Mouse (Mus musculus) left cerebral cortex, postnatal 14 days (tissue): Measurements from ENCODE around the gene Slc6a6. TPM values are rescaled to one million over a fixed set of nuclear protein-coding genes. Genes with fewer than 3 reads are reported as not detected.

Experiments used
- DNase-seq, 2 experiments: peaks; one replicate each; pipeline ENCODE4 v3.0.0; 2021 to 2022; ENCODE audit warnings: low spot score in 2 of 2, mixed read lengths in 1 of 2
- intact Hi-C: fragments of 180-260 bp; cut with DNase I; formaldehyde crosslinking; loops from one replicate; pipeline ENCODE4 v1.15.1; 2025
- total RNA-seq, 2 experiments: library from RNA; stranded (reverse); gene quantifications; 2 replicates each; pipeline ENCODE4 v1.2.3; 2021

Slc6a6 gene
- total RNA-seq, 2 experiments from 2014 or later: 159 to 165 TPM

GRCm38 (mm10) chr6:91691576-91691975 lies 7.7 kb downstream of the Slc6a6 start:
- intact Hi-C loops: no loop called here

GRCm38 (mm10) chr6:91693301-91693886 lies 9.5 kb downstream of the Slc6a6 start:
- no peak for DNase-seq
- intact Hi-C loops: no loop called here

More at GRCm38 (mm10) chr6:91691576-91691975, 7.7 kb downstream of the Slc6a6 start:
- no peak for DNase-seq

DNA sequence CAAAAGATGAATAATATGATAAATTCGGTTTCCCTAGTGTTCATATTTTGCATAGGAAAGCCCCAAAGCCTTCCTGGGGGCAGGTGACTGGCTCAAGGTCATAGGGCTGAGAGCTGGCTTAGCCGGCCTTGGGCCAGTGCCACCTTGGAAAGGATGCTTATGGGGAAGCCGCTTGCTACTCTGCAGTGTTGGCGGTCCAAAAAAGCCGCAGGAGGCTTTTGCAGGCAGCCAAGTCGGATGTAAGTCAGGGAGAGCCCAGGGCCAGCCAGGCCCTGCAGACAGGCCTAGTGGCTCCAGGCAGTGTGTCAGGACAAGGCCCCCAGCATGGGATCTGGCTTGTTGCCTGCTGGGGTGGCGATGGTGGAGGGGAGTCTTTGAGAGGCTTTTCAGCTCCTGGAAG lies 10.8 kb downstream of the Slc6a6 start:
- intact Hi-C loops: no loop called here
- peak in 1 of 2 experiments; percentile 35 for DNase-seq

GRCm38 (mm10) chr6:91698831-91699230 lies 15.0 kb downstream of the Slc6a6 start:
- intact Hi-C loops: no loop called here

DNA sequence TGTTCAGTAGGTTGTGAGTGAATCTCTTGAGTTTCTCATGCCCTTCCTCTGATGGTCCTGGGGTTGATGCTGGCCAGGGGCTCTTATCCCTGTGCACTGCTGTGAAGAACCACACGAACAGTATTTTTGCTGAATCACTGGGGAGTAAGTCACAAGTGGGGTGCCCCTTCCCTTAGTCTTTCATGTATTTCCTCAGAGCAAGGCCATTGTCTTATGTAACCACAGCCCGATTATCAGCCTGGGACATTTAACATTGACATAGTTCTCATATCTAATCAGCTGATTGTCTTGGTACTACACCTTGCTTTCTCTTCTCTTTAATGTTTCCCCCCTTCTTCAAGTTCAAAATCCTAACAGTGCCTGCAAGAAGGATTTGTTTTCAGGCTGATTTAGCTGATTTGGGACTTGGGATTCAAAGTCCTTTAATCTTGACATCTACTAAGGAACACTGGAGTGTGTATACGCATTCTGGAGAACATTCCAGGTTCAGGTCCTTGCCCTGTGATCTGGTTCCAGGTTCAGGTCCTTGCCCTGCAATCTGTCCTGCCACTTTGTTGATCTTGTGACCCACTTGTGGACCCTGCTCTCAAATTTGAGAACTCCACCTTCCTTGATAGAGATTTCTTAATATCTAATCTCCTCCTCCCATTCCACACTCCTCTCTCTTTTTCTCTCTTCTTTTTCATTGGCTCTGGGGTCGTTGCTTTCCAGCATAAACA lies 15.8 kb downstream of the Slc6a6 start:
- intact Hi-C loops: no loop called here
- no peak for DNase-seq

More at GRCm38 (mm10) chr6:91698831-91699230, 15.0 kb downstream of the Slc6a6 start:
- DNase-seq: no peak

DNA sequence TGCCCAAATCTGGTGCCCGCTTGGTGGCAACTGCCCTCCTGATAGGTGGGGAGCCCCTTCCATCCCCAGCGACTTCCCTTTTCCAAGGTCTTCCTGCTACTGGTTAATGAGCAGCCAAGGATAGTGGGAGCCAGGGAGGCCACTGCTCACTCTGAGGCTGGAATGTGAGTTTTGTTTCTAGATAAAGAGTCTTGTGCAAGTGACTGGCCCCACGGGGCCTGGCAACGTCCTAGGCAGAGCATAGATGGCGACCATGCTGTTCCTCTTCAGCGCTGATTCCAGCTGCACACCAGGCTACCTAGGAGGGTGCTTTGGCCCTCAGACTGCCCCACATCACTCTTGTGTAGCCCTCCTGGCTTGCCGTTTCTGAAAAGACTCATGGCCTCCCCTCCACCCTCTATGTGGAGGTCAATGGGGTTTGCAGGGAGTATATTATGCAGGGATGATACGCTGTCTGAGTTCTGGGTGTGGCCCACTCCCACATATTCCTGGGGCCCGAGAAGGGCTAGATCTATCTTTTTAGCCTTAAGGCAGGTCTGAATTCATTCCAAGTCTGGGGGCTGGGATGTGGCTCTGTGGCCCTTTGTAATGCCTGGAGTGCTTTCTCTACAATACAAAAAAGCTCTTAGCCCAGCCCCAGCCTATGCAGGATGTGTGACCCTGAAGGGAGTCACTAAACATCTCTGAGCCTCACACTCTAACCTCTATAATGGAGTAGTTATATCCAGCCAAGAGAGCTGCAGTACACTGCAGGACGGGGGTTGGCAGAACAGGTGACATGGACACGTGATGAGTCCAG lies 17.2 kb downstream of the Slc6a6 start:
- intact Hi-C loops: no loop called here
- no peak for DNase-seq

- intact Hi-C loops: no loop called here
- no peak for DNase-seq
Observed at GRCm38 (mm10) chr6:91703459-91703858, 19.6 kb downstream of the Slc6a6 start.

DNA sequence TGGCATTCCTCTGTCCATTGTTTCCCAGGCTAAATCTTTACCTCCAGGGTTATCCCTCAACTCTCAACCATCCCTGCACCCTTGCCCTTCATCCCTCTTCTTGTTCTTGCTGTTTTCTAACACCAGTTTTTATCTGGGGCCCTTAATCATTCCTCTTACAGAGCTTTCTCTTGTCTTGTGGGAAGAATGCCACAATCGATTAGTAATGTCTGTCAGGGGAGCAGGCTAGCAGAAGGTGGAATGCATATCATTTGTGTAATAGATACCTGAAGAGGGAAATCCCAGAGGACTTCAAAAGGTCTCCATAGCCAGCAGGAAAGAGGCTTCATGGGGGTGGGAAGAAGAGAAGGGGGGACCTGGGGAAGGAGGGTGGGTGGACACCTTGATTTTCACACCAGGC lies 20.6 kb downstream of the Slc6a6 start:
- no peak for DNase-seq
- intact Hi-C loops: no loop called here

GRCm38 (mm10) chr6:91705651-91706050 lies 21.8 kb downstream of the Slc6a6 start:
- intact Hi-C loops: no loop called here
- DNase-seq: no peak

DNA sequence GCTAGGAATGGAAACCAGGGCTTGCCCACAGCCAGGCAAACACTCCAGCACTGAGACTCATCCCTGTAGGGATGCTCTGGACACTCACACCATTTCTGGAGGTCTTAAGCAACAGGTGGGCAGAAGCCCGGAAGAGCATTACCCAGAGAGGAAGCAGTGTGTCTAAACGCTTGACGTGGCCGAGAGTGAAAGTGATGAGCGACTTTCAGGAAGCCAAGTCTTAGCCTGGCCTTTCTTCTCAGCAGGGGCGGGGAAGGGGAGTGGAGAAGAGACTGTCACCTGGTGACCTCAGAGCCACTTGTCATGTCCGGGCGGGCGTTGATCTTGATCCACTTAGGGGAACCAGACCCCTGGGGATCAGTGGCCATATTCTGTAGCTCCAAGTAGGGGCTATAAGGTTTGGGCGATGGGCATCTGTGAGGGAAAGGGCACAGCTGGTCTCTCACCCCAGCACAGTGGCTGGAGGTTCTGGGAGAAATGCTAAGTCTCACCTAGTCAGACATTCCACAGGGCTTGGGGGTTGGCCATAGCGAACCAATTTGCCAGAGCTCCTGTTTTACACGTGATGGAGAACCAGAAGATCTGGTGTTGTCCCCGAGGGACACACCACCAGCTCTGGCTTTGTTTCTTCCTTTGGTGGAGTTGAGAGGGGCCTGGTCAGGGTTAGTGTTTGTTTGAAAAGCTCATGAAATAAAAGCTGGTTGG lies 22.4 kb downstream of the Slc6a6 start:
- DNase-seq: no peak
- intact Hi-C loops: no loop called here

DNA sequence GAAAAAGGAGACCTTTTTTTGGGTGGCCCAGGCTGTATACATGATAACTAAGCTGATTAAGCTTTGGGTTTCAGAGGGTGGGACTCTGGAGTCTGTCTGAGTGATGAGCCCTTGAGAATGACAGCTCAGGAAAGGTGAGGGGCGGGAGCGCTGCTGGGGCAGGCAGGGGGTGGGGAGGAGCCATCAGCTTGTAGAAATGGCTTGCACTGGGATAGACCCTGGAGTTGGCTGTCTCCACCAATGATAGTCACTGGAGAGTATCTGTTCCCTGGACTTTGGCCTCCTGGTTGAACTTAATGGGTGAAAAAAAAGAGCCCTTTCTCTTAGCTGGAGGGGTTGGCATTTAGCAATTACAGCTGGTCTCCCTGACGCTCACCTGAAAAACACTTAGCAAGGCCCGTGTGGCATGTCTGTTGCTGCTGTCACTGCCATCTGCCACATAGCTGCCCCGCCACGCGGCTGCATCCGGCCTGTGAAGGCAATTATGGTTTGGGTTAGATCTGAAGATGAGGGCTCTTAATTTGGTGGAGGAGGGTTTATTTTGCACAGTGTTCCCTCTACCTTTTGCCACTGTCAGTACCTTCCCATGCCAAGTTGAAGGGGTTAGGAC lies 23.5 kb downstream of the Slc6a6 start:
- DNase-seq: no peak
- intact Hi-C loops: no loop called here

GRCm38 (mm10) chr6:91707886-91708564 lies 24.2 kb downstream of the Slc6a6 start:
- no peak for DNase-seq
- intact Hi-C loops: no loop called here

GRCm38 (mm10) chr6:91708919-91709318 lies 25.1 kb downstream of the Slc6a6 start:
- DNase-seq: peak in 1 of 2 experiments; percentile 50
- intact Hi-C loops: no loop called here

DNA sequence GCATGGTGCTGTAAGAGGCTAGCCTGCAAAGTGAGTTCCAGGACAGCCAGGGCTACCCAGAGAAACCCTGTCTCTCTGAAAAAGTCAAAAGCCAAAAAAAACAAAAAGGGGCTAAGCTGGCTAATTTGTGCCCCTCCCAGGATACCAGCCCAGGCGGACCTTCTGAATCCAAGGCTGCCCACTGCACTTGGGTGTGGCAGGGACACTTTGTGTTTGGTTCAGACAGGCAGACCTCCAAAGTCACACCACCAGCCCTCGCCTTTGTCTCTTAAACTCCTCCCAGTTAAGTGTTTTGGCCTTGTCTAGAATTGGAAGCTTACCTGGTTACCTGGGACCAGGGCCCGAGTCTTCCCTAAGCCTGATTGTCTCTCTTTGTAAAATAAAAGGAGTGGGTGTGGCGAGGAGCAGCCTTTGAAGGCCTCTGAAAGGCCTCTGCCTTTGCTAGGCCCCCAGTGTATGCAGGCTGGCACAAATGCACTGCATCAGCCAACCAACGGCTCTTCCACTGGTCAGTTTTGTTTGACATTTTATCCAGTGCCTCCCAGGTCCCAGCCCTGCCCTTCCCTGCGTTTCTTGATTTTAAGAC lies 26.6 kb downstream of the Slc6a6 start:
- intact Hi-C loops: no loop called here
- no peak for DNase-seq

DNA sequence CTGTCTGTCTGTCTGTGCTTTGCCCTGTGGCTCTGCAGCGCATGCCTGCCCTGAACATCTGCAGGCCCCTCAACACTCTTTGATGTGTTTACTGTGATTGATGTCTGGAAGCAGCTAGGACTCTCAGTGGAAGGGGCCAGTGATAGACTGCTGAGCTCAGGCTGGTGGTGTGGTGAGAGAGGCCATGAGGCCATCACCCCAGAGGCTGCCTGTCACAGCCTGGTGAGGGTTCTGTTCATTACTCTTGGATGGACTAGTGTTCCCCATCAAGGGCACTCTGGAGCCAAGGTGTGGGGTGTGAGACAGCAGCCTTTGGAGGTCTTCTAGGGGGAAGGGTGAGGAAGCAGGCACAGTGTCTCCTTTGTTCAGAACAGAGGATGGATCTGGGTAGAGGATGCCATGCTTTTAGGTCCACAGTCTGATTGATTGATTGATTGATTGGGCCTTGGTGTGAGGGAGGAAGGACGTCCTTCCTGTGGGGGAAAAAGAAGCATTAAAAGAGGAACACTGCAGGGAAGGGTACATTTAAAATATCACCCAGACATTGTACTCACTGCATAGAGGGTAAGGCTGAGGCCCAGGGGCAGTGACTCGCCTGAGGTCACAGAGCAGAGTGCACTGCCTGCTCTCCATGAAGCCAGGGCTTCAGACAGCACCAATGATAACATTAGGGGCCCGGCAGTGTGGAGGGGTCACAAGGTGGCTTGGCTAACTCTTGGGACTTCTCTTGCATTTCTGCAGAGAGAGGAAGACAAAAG lies 28.4 kb downstream of the Slc6a6 start:
- no peak for DNase-seq
- intact Hi-C loops: no loop called here

DNA sequence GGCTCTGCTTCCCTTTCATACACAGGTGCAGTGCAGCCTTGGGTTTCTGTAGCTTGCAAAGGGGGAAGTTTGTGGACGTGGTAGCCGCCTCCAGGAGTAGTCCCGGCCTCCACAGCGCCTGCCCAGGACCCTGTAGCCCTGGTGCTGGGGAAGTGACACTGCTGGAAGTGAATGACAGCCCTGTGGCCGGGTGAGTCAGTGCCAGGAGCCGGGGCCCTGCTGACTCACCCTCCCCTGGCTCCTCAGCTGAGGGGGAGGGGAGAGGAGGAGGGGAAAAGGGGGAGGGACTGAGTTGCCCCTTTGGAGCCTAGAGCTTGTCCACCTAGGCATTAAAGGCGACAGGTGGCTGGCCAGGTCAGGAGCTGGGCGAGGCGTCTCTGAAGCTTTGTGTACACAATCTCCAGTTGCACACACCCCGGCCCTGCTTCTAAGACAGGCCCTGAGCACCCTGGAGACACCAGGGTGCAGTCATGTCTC lies 29.0 kb downstream of the Slc6a6 start:
- DNase-seq: peak; percentile 42 to 43
- intact Hi-C loops: no loop called here

DNA sequence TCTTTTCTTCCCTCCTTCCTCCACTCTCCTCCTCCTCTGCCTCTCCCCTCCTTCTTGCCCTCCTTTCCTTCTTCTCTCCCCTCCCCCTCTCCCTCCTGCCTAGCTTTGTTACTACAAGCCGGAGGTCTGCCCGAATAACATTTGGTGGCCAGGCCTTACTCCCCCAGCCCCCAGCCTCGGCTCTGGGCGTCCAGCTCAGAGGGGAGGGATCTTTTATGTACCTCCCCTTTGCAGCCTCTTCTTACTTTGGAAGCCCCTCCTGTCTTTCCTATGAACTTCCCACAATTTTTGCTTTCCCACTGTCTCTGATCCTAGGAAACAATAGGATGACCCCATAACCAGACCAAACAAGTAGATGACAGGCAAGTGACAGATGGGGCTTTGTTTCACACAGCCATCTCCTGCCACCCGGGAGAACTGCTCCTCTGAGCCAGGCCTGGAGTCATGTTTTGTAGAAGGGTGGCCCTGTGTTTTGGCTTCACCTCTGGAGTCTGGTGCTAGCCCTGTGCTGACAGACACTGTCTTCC lies 29.6 kb downstream of the Slc6a6 start:
- no peak for DNase-seq
- intact Hi-C loops: no loop called here
